Mouse (Mus musculus) C2C12 (cell line): ENCODE results near the gene Tomm34. TPM values are rescaled to one million over a fixed set of nuclear protein-coding genes. Genes with fewer than 3 reads are reported as not detected.

Source experiments
- H3K27me3 ChIP-seq: one replicate; pipeline ENCODE4 v1.6.1; 2011; ENCODE audit not compliant: control insufficient read depth, insufficient read depth, insufficient read length
- H3K36me3 ChIP-seq: one replicate; pipeline ENCODE4 v1.6.1; 2011; ENCODE audit not compliant: control insufficient read depth, insufficient read depth
- H3K4me3 ChIP-seq: one replicate; pipeline ENCODE4 v1.5.1; 2011; ENCODE audit warnings: mild to moderate bottlenecking, control low read depth; ENCODE audit not compliant: poor library complexity, insufficient read depth, severe bottlenecking
- H3K79me2 ChIP-seq: one replicate; pipeline ENCODE4 v1.6.1; 2011; ENCODE audit not compliant: control insufficient read depth, insufficient read depth
- H3K79me3 ChIP-seq: one replicate; pipeline ENCODE4 v1.6.1; 2011; ENCODE audit warnings: low read depth, control low read depth
- H3ac ChIP-seq: one replicate; pipeline ENCODE3; 2011; ENCODE audit warnings: low read depth; ENCODE audit not compliant: control insufficient read depth, insufficient read length
- CEBPB ChIP-seq: IDR thresholded peaks from one replicate; pipeline ENCODE4 v1.6.1; 2011; ENCODE audit warnings: low read depth, mild to moderate bottlenecking, control low read depth, moderate library complexity
- CTCF ChIP-seq: IDR thresholded peaks from one replicate; pipeline ENCODE4 v1.5.1; 2011; ENCODE audit not compliant: control insufficient read depth, insufficient read depth, insufficient read length
- FOSL1 ChIP-seq: IDR thresholded peaks from one replicate; pipeline ENCODE4 v1.8.0; 2011; ENCODE audit warnings: mild to moderate bottlenecking, low read length; ENCODE audit not compliant: poor library complexity, insufficient read depth, severe bottlenecking
- MAX ChIP-seq: IDR thresholded peaks from one replicate; pipeline ENCODE4 v1.6.1; 2011; ENCODE audit warnings: mild to moderate bottlenecking, control low read depth
- MYOD1 ChIP-seq: IDR thresholded peaks from one replicate; pipeline ENCODE4 v1.6.1; 2011; ENCODE audit warnings: low read depth; ENCODE audit not compliant: control insufficient read depth, insufficient read length
- MYOG ChIP-seq: IDR thresholded peaks from one replicate; pipeline ENCODE4 v1.6.1; 2011; ENCODE audit not compliant: control insufficient read depth, insufficient read length; ENCODE audit errors: extremely low read depth
- USF1 ChIP-seq: IDR thresholded peaks from one replicate; pipeline ENCODE4 v1.6.1; 2011; ENCODE audit warnings: low read depth, mild to moderate bottlenecking, control low read depth, moderate library complexity
- polyA plus RNA-seq: library from polyadenylated mRNA; unstranded; fragments of >200 nt; fragmentation: generic; extraction: Trizol; gene quantifications from one replicate; pipeline ENCODE4 v1.2.1, GENCODE M21; 2012; ENCODE audit warnings: missing spikeins

The Tomm34 gene
- polyA plus RNA-seq, 1 experiment: 19.3 TPM

GRCm38 (mm10) chr2:164036520-164037019 is 34.4 kb downstream of the Tomm34 start:
- H3K4me3 ChIP-seq: no peak overlapping the region
- H3K79me3 ChIP-seq: no peaks in the 10 kb centered on the region
- H3ac ChIP-seq: no peak overlapping the region
- no peak for TF ChIP-seq MAX
- no peak for TF ChIP-seq CEBPB
- no peak for TF ChIP-seq FOSL1
- no peak for TF ChIP-seq MYOG
- peak; percentile 49 for TF ChIP-seq MYOD1
- TF ChIP-seq USF1: no peak
- no peak for TF ChIP-seq CTCF
- no peaks in the 10 kb centered on the region for H3K79me2 ChIP-seq
- no peaks in the 10 kb centered on the region for H3K27me3 ChIP-seq
- no peaks in the 10 kb centered on the region for H3K36me3 ChIP-seq

- Histone ChIP-seq H3K79me3 (no peaks in the 10 kb centered on the region), H3K79me2 (no peaks in the 10 kb centered on the region), H3K36me3 (no peaks in the 10 kb centered on the region), H3K27me3 (no peaks in the 10 kb centered on the region), H3ac (no peak overlapping the region), H3K4me3 (no peak overlapping the region)
- no peak for TF ChIP-seq FOSL1
- TF ChIP-seq CEBPB: no peak
- no peak for TF ChIP-seq MAX
- TF ChIP-seq USF1: no peak
- no peak for TF ChIP-seq CTCF
- TF ChIP-seq MYOD1: no peak
- TF ChIP-seq MYOG: no peak
Measured at GRCm38 (mm10) chr2:164032973-164033372, 38.0 kb downstream of the Tomm34 start.

- Histone ChIP-seq H3K27me3 (no peaks in the 10 kb centered on the region), H3K36me3 (no peaks in the 10 kb centered on the region), H3K79me3 (no peaks in the 10 kb centered on the region), H3K79me2 (no peaks in the 10 kb centered on the region), H3ac (no peak overlapping the region), H3K4me3 (no peak overlapping the region)
- TF ChIP-seq CEBPB (no peak), MAX (no peak), FOSL1 (no peak)
Measured at GRCm38 (mm10) chr2:164031147-164031546, 39.8 kb downstream of the Tomm34 start.

- Histone ChIP-seq H3K36me3 (no peaks in the 10 kb centered on the region), H3K79me3 (no peaks in the 10 kb centered on the region), H3K27me3 (no peaks in the 10 kb centered on the region), H3K4me3 (no peak within 1 kb of the TSS), H3ac (no peak within 1 kb of the TSS), H3K79me2 (no peaks in the 10 kb centered on the region)
- no peak for TF ChIP-seq FOSL1
- no peak for TF ChIP-seq MAX
Measured at GRCm38 (mm10) chr2:164025150-164025549, 45.8 kb downstream of the Tomm34 start, which contains the start of gene Pabpc1l. Gene Pabpc1l (plus strand): TSS chr2:164025450.

GRCm38 (mm10) chr2:164022104-164022503 is 48.9 kb downstream of the Tomm34 start:
- TF ChIP-seq MAX (no peak), MYOG (no peak), MYOD1 (no peak)
- no peaks in the 10 kb centered on the region for H3K79me3 ChIP-seq
- no peaks in the 10 kb centered on the region for H3K79me2 ChIP-seq
- H3K36me3 ChIP-seq: peaks cover 24% of the 10 kb centered on the region
- no peaks in the 10 kb centered on the region for H3K27me3 ChIP-seq
- no peak overlapping the region for H3K4me3 ChIP-seq
- no peak overlapping the region for H3ac ChIP-seq

GRCm38 (mm10) chr2:164019943-164020342 is 51.0 kb downstream of the Tomm34 start:
- no peak for TF ChIP-seq MAX
- TF ChIP-seq USF1: no peak
- no peak for TF ChIP-seq MYOG
- TF ChIP-seq CEBPB: no peak
- TF ChIP-seq MYOD1: no peak
- TF ChIP-seq FOSL1: no peak
- no peak for TF ChIP-seq CTCF

More at GRCm38 (mm10) chr2:164019943-164020342, 51.0 kb downstream of the Tomm34 start:
- H3ac ChIP-seq: no peak overlapping the region
- H3K4me3 ChIP-seq: no peak overlapping the region
- H3K79me2 ChIP-seq: no peaks in the 10 kb centered on the region
- H3K27me3 ChIP-seq: no peaks in the 10 kb centered on the region
- peaks cover 1% of the 10 kb centered on the region for H3K79me3 ChIP-seq
- H3K36me3 ChIP-seq: peaks cover 46% of the 10 kb centered on the region
